Mouse (Mus musculus) olfactory bulb, adult 2 months (tissue): Measurements from ENCODE around the gene Hmgcs2.

Experiments used
- CTCF ChIP-seq: fragments of 200-500 bp; IDR thresholded peaks from 2 replicates; pipeline ENCODE4 v1.5.1; 2012; ENCODE audit warnings: low read depth, mild to moderate bottlenecking, low read length, moderate library complexity; ENCODE audit not compliant: insufficient read depth
- POLR2A ChIP-seq: fragments of 200-500 bp; IDR thresholded peaks from 2 replicates; pipeline ENCODE4 v1.6.1; 2012; ENCODE audit warnings: mild to moderate bottlenecking, low read depth, low read length, moderate library complexity; ENCODE audit not compliant: insufficient read depth

- TF ChIP-seq POLR2A = no peak
- no peak for TF ChIP-seq CTCF
These were observed 55.1 kb downstream of the Hmgcs2 start for GRCm38 (mm10) chr3:98335331-98335730.
